Comparison of ENCODE assay signal across 10 mouse cellular contexts in genomic region chr9:55046764-55047163, GRCm38 (mm10). TPM values are rescaled to one million over a fixed set of nuclear protein-coding genes. Genes with fewer than 3 reads are reported as not detected.
A peak's percentile ranks its signal among the peaks of the same experiment; 100 is the strongest.
DNase-seq lines count a peak whose midpoint lies in the region; ATAC-seq and TF ChIP-seq lines count a peak whose summit lies in the region.
"Had no signal": no experiment of that assay in that cellular context is flagged by ENCODE, and none has a peak within 500 bp of the region (broad histone marks: within the 10 kb centered on the region; RNA-seq: fewer than 3 reads in every experiment).

No protein-coding gene starts in this region.

- peak; percentile 46 for TF ChIP-seq CTCF in liver, postnatal 0 days (IDR thresholded peaks at IDR 0.05; ENCODE audit: low read depth)
- TF ChIP-seq CTCF in brain, embryonic 14.5 days (IDR thresholded peaks at IDR 0.05; ENCODE audit: borderline replicate concordance, extremely low read depth, insufficient read depth, insufficient read length): peak; percentile 20; the same call in 1 of the 2 replicates

- H3K9ac ChIP-seq in liver, postnatal 0 days (replicated peaks): no peak overlapping the region
- no peak overlapping the region for H3K9ac ChIP-seq in liver, embryonic 12.5 days
- H3K9ac ChIP-seq: heart, embryonic 15.5 days had no signal

- H3K27me3 ChIP-seq in liver, postnatal 0 days (ENCODE audit: insufficient read depth, low read length): peaks cover 8% of the 10 kb centered on the region
- H3K27me3 ChIP-seq in liver, embryonic 12.5 days (replicated peaks): peaks cover 28% of the 10 kb centered on the region

- H3K36me3 ChIP-seq in liver, postnatal 0 days (replicated peaks; ENCODE audit: insufficient read depth, low read length): no peaks in the 10 kb centered on the region
- H3K36me3 ChIP-seq in liver, embryonic 12.5 days: no peaks in the 10 kb centered on the region
- H3K36me3 ChIP-seq: heart, embryonic 15.5 days had no signal

- WGBS in liver, postnatal 0 days (ENCODE audit: insufficient replicate concordance): 0% methylated on average over 3 of the region's 3 CpGs
- whole genome bisulfite sequencing in liver, embryonic 12.5 days (ENCODE audit: insufficient replicate concordance): under 1% methylated on average over 3 of the region's 3 CpGs

- no peak overlapping the region for H3K27ac ChIP-seq in liver, postnatal 0 days (ENCODE audit: low read depth)
- no peak overlapping the region for H3K27ac ChIP-seq in liver, embryonic 12.5 days
- H3K27ac ChIP-seq: heart, embryonic 15.5 days had no signal

- H3K4me3 ChIP-seq in liver, postnatal 0 days (ENCODE audit: low read depth, low read length): no peak overlapping the region
- no peak overlapping the region for H3K4me3 ChIP-seq in liver, embryonic 12.5 days
- H3K4me3 ChIP-seq: heart, embryonic 15.5 days had no signal

- TF ChIP-seq POLR2A in brain, embryonic 14.5 days (IDR thresholded peaks at IDR 0.05; ENCODE audit: borderline replicate concordance, extremely low read depth, insufficient read depth, insufficient read length, poor library complexity, severe bottlenecking): no peak

- H3K4me2 ChIP-seq in liver, postnatal 0 days (ENCODE audit: low read depth, low read length): no peak overlapping the region
- no peak overlapping the region for H3K4me2 ChIP-seq in liver, embryonic 12.5 days
- H3K4me2 ChIP-seq: heart, embryonic 15.5 days had no signal

- peaks cover 3% of the 10 kb centered on the region; the same call in 1 of the 2 replicates for H3K4me1 ChIP-seq in liver, postnatal 0 days (ENCODE audit: insufficient read depth)
- H3K4me1 ChIP-seq in liver, embryonic 12.5 days: peaks cover 12% of the 10 kb centered on the region

- TF ChIP-seq EP300 in liver, postnatal 0 days (IDR thresholded peaks at IDR 0.05; ENCODE audit: low read depth): no peak

- no peaks in the 10 kb centered on the region for H3K9me3 ChIP-seq in liver, postnatal 0 days (ENCODE audit: low read length)
- no peaks in the 10 kb centered on the region for H3K9me3 ChIP-seq in liver, embryonic 12.5 days (replicated peaks)
- H3K9me3 ChIP-seq: heart, embryonic 15.5 days had no signal

- DNase-seq in CD4-positive, CD25-positive, alpha-beta regulatory T cell, adult 2 months (ENCODE audit: low read depth, low spot score): peak; percentile 23
- no peak for DNase-seq in liver, postnatal 0 days
- DNase-seq in brain, embryonic 14.5 days (ENCODE audit: low read depth): peak; percentile 35
- DNase-seq in spleen, adult 12 weeks (ENCODE audit: low spot score): no peak
- no peak for DNase-seq in heart, adult 18-20 months
- DNase-seq: adrenal gland, postnatal 14 days had no signal

- ATAC-seq in CD4-positive, CD25-positive, alpha-beta regulatory T cell, adult 4 months: no peak
- ATAC-seq in liver, postnatal 0 days: no peak
- ATAC-seq in liver, embryonic 12.5 days: no peak
- ATAC-seq in megakaryocyte progenitor cell, adult 5-6 weeks (replicated peaks; ENCODE audit: poor library complexity): peak; percentile 39

RNA-seq across cellular contexts. Expression of gene Chrnb4, which starts 1.8 kb away (rescaled TPM):
- polyA plus RNA-seq in CD4-positive, CD25-positive, alpha-beta regulatory T cell, adult 4 months (2017; shearing (Covaris generic)): not detected
- polyA plus RNA-seq in liver, postnatal 0 days (2015; fragmentation: Nextera tagmentation; extraction: Ambion mirVana): not detected in 2 replicates
- 0.04 TPM in 1 of 2 replicates, not detected in the other for polyA plus RNA-seq in liver, embryonic 12.5 days (2016; fragmentation: Nextera tagmentation; extraction: Ambion mirVana)
- polyA plus RNA-seq in brain, embryonic 14.5 days (2012; rRNA removed): 1.4 and 2.1 TPM in 2 replicates
- 0.10 TPM in 1 of 2 replicates, not detected in the other for total RNA-seq in megakaryocyte progenitor cell, adult 5-6 weeks (2015)
- total RNA-seq in megakaryocyte progenitor cell, adult 5-6 weeks (2017): not detected in 2 replicates
- under 1 TPM in 1 of 2 experiments, not detected in 1; 0.13 TPM for total RNA-seq in heart, adult 18-20 months (2021)

RNA-seq across cellular contexts. Expression of gene Chrna3, which starts 20.4 kb away (rescaled TPM):
- polyA plus RNA-seq in CD4-positive, CD25-positive, alpha-beta regulatory T cell, adult 4 months (2017; shearing (Covaris generic)): not detected
- polyA plus RNA-seq in liver, postnatal 0 days (2015; fragmentation: Nextera tagmentation; extraction: Ambion mirVana): not detected in 2 replicates
- polyA plus RNA-seq in liver, embryonic 12.5 days (2016; fragmentation: Nextera tagmentation; extraction: Ambion mirVana): 0.06 TPM in 1 of 2 replicates, not detected in the other
- polyA plus RNA-seq in brain, embryonic 14.5 days (2012; rRNA removed): 9.3 and 14.9 TPM in 2 replicates
- total RNA-seq in megakaryocyte progenitor cell, adult 5-6 weeks (2015): not detected in 2 replicates
- not detected in 2 replicates for total RNA-seq in megakaryocyte progenitor cell, adult 5-6 weeks (2017)
- not detected for total RNA-seq in heart, adult 18-20 months (2021)

Comparison
In these comparisons a context has a peak if more than half of its experiments do, and no peak if none do; other contexts are left out.
1. DNase-seq: peak in CD4-positive, CD25-positive, alpha-beta regulatory T cell, adult 2 months (single experiment) and brain, embryonic 14.5 days (single experiment); none in liver, postnatal 0 days (single experiment), spleen, adult 12 weeks (single experiment) and heart, adult 18-20 months (0 of 2).